Mouse (Mus musculus): ENCODE measurements around the gene Pprc1. TPM values are rescaled to one million over a fixed set of nuclear protein-coding genes. Genes with fewer than 3 reads are reported as not detected.

Gene Pprc1
- total RNA-seq (2023): 108 TPM

DNA sequence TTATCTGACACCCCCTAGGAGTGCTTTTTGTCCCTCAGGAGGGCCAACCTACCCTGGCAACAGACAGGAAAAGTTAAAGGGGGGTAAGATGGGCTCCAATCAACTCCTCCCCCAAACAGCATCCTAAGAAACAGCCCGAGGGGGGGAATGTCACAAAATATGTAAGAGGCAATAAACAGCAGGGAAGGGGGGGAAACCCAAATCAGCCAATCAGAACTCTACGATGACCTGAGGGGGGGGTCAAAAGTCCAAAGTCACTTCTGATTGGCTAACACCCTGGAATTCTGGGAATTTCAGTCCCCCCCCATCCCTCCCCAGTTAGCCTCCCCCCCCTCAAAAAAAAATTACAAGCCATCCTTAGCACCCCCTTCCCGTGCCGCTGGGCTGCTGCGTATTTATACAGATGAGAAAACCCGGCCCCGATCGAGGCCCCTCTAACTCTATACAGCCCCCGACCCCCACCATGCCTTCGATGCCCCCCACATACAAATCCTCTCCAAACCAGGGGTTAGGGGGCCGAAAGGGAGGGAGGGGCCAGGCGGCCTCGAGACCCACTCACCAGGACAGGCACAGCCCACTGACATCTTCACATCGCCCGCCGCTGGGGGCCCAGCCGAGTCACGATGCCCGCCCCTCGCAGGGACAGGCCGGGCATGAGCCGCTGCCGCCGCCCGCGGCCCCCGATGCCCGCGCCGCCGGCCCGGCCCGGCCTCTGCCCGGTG is at the start of gene Pprc1:
TSS of gene Pprc1 (plus strand) at position 616 of the 722 bp plus-strand sequence.

GRCm38 (mm10) chr19:45997785-45998693 is 46.6 kb upstream of the Pprc1 start, which contains the start of gene Armh3:
TSS of gene Armh3 (minus strand) at chr19:45998488.

DNA sequence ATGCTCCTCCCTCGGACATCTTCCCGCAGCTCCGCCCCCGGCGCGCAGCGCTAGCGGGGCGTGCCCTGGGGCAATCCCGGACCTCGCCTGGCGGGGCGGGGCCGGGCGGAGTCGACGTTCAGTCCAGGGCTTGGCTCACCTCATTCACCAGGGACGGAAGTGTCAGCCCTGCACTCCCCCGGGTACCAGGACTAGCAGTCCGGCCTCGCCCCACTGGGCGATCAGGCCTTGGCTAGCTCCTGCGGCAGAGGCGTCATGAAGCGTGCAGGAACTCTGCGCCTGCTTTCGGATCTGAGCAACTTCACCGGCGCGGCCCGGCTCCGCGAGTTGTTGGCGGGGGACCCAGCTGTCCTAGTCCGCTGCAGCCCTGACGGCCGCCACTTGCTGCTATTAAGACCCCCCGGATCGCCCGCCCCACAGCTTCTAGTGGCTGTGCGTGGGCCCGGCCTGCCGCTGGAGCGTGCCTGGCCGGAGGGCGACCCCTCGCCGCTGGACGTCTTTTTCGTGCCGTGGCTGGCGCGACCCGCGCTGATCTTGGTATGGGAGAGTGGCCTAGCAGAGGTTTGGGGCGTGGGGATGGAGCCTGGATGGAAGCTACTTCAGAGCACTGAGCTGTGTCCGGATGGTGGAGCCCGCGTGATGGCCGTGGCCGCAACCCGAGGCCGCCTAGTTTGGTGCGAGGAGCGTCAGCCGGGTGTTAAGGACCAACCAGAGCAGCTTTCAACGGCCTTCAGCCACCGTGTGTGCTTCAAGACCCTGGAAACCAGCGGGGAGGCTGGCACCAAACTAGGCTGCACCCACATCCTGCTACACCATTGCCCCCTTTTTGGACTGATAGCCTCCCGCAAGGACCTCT is 41.1 kb upstream of the Pprc1 start, which contains the start of gene Hps6:
TSS of gene Hps6 (plus strand) at position 138 of the 856 bp plus-strand sequence.

GRCm38 (mm10) chr19:46044993-46045695 is 458 bp downstream of the Pprc1 start, which contains the start of gene Ldb1:
TSS of gene Ldb1 (minus strand) at chr19:46045214.

DNA sequence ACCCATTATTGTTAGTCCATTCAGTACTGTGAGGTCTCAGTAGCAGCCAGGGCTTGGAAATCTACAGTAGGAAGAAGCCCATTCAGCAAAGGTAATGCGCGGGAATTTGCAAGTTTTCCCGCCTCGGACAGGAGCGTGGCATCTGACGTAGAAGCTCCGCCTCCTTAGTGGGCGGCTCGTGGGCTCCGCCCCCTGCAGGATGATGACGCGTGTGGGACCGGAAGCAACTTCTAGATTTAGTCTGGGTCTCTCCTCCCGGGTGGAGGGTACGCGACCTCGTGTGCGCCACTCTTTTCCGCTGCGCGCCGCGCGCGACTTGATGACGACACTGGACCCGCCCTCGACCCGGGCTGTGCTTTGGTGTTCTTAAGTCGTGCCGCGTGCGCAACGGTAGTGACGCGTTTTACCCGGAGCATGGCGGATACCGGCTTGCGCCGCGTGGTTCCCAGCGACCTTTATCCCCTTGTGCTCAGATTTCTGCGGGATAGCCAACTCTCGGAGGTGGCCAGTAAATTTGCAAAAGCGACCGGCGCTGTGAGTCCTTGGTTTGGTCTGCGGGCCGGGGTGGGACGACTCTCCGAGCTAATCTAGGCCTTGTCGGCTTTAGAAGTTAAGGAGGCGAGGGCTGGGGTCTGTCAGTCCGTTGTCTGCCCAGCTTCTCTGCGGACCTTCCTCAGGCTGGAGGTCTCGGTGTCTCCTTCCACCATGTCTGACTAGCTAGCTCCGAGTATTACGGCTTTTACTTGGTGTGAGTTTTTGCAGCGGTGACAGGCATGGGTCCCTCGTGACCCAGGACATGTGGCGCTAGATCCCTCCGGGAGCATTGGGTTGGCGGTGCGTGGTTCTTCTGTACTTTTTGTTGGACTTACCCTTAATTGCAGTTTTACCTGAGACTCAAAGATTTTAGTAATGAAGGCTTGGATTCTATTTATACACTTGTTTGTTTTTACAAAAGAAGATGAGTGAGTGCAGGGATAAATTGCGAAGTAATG is 31.2 kb downstream of the Pprc1 start, which contains the start of gene Nolc1:
TSS of gene Nolc1 (plus strand) at position 248 of the 992 bp plus-strand sequence.

Other genes with a start within 250 kb of the Pprc1 start
- gene Kcnip2, start 228.8 kb upstream of the Pprc1 start, total RNA-seq (2023): 8.0 TPM
- 15.2 TPM for gene Armh3, start 46.4 kb upstream of the Pprc1 start, total RNA-seq (2023)
- 7.8 TPM for gene Hps6, start 41.4 kb upstream of the Pprc1 start, total RNA-seq (2023)
- gene Ldb1, start 328 bp downstream of the Pprc1 start, total RNA-seq (2023): 364 TPM
- gene Nolc1, start 31.0 kb downstream of the Pprc1 start, total RNA-seq (2023): 75.6 TPM
- gene Elovl3, start 87.0 kb downstream of the Pprc1 start, total RNA-seq (2023): not detected
- not detected for gene Pitx3, start 103.4 kb downstream of the Pprc1 start, total RNA-seq (2023)
- gene Gbf1, start 107.6 kb downstream of the Pprc1 start, total RNA-seq (2023): 103 TPM